8 mouse cellular contexts compared by ENCODE assay signal in the genomic region with DNA sequence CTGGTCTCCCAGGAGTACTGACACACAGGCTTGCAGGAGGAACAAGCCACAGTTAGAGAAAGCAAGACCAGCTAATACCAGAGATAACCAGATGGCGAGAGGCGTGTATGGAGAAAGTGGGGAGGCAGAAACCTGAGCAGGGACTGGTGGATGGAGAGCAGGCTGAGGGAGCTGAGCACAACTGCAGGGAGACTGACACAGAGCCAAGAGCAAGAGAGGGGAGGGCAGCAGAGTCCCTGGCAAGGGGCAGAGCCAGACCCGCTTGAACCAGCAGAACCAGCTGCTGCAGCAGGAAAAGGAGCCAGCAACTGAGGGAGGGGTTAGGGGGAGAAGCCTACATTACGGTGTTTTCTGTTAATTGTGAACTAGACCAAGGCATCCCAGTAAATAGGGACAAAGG. TPM values are rescaled to one million over a fixed set of nuclear protein-coding genes. Genes with fewer than 3 reads are reported as not detected.
A peak's percentile ranks its signal among the peaks of the same experiment; 100 is the strongest.
DNase-seq lines count a peak whose midpoint lies in the region; ATAC-seq and TF ChIP-seq lines count a peak whose summit lies in the region.

No protein-coding gene starts in this region.

- peaks cover under 1% of the 10 kb centered on the region; the same call in 1 of the 2 replicates for H3K4me1 ChIP-seq in hindbrain, postnatal 0 days (ENCODE audit: insufficient read depth, low read length)
- no peaks in the 10 kb centered on the region for H3K4me1 ChIP-seq in limb, embryonic 11.5 days (ENCODE audit: control insufficient read depth, insufficient read depth, low read length)
- H3K4me1 ChIP-seq in stomach, embryonic 14.5 days (ENCODE audit: control insufficient read depth, insufficient read depth, low read length) = no peaks in the 10 kb centered on the region; the same call in 1 of the 2 replicates

- intact Hi-C loops in heart, postnatal 36 days (cut with DNase I) = loop anchor here (10.0 kb wide), 3 partner anchors 198 to 348 kb away; partner anchors contain the start of gene Mtf2

- WGBS in hindbrain, postnatal 0 days = 33% methylated on average over 4 of the region's 4 CpGs
- WGBS in limb, embryonic 11.5 days = 35% methylated on average over 4 of the region's 4 CpGs
- WGBS in stomach, embryonic 14.5 days = 30% methylated on average over 4 of the region's 4 CpGs

- H3K9me3 ChIP-seq in hindbrain, postnatal 0 days (ENCODE audit: low read length) = no peaks in the 10 kb centered on the region
- H3K9me3 ChIP-seq in limb, embryonic 11.5 days (ENCODE audit: control insufficient read depth, low read length) = no peaks in the 10 kb centered on the region
- H3K9me3 ChIP-seq in stomach, embryonic 14.5 days (ENCODE audit: control insufficient read depth, low read depth, low read length) = no peaks in the 10 kb centered on the region

- H3K4me2 ChIP-seq in hindbrain, postnatal 0 days (ENCODE audit: low read depth, low read length) = peak overlapping the region; percentile 23; the same call in 1 of the 2 replicates
- no peak overlapping the region for H3K4me2 ChIP-seq in limb, embryonic 11.5 days (ENCODE audit: low read depth, severe bottlenecking)
- H3K4me2 ChIP-seq in stomach, embryonic 14.5 days (replicated peaks; ENCODE audit: low read depth, low read length) = no peak overlapping the region

- H3K36me3 ChIP-seq in hindbrain, postnatal 0 days (ENCODE audit: insufficient read depth, low read length) = no peaks in the 10 kb centered on the region
- no peaks in the 10 kb centered on the region for H3K36me3 ChIP-seq in limb, embryonic 11.5 days (ENCODE audit: control insufficient read depth, insufficient read depth, low read length)
- H3K36me3 ChIP-seq in stomach, embryonic 14.5 days (ENCODE audit: control insufficient read depth, insufficient read depth, low read length) = no peaks in the 10 kb centered on the region

- no peak overlapping the region for H3K9ac ChIP-seq in hindbrain, postnatal 0 days (replicated peaks; ENCODE audit: low read length)
- 0 out of 2 replicates have a peak overlapping the region, but pooled peaks have one; percentile 12 for H3K9ac ChIP-seq in limb, embryonic 11.5 days (ENCODE audit: low read length)
- H3K9ac ChIP-seq in stomach, embryonic 14.5 days (replicated peaks; ENCODE audit: low read depth, low read length) = no peak overlapping the region

- DNase-seq in embryo, embryonic 11 days = peak; percentile 7
- DNase-seq in embryo, embryonic 10.5 days (ENCODE audit: low spot score) = no peak
- peak; percentile 30 to 49 for DNase-seq in spleen, postnatal 36 days (ENCODE audit: low spot score in 2 of 2)
- no peak for DNase-seq in spleen, adult 18-20 months
- DNase-seq in hindbrain, postnatal 0 days (ENCODE audit: low spot score) = peak; percentile 67
- no peak for DNase-seq in limb, embryonic 11.5 days (ENCODE audit: low spot score)
- no peak for DNase-seq in heart, postnatal 36 days

- ATAC-seq in hindbrain, postnatal 0 days = peak; percentile 97
- no peak for ATAC-seq in limb, embryonic 11.5 days (ENCODE audit: insufficient number of reproducible peaks, low FRiP score, low TSS enrichment, low read depth)
- ATAC-seq in stomach, embryonic 14.5 days (ENCODE audit: insufficient number of reproducible peaks, insufficient read depth, low FRiP score, low read depth) = peak; percentile 74; the same call in 1 of the 2 replicates

- no peak overlapping the region for H3K4me3 ChIP-seq in hindbrain, postnatal 0 days (ENCODE audit: low read length)
- H3K4me3 ChIP-seq in limb, embryonic 11.5 days (ENCODE audit: low read depth, low read length) = no peak overlapping the region
- H3K4me3 ChIP-seq in stomach, embryonic 14.5 days (ENCODE audit: low read depth, low read length) = no peak overlapping the region

- peak overlapping the region; percentile 65; the same call in 1 of the 2 replicates for H3K27ac ChIP-seq in hindbrain, postnatal 0 days
- H3K27ac ChIP-seq in limb, embryonic 11.5 days (replicated peaks; ENCODE audit: low read depth, low read length) = no peak overlapping the region
- no peak overlapping the region for H3K27ac ChIP-seq in stomach, embryonic 14.5 days (ENCODE audit: low read length)

- H3K27me3 ChIP-seq in hindbrain, postnatal 0 days (ENCODE audit: insufficient read depth, low read length) = no peaks in the 10 kb centered on the region
- no peaks in the 10 kb centered on the region for H3K27me3 ChIP-seq in limb, embryonic 11.5 days (ENCODE audit: control insufficient read depth, insufficient read depth, low read length)
- no peaks in the 10 kb centered on the region for H3K27me3 ChIP-seq in stomach, embryonic 14.5 days (ENCODE audit: control insufficient read depth, insufficient read depth, low read length)

- no peak for TF ChIP-seq CTCF in hindbrain, postnatal 0 days (IDR thresholded peaks at IDR 0.05; ENCODE audit: low read depth)

RNA-seq across cellular contexts. Expression of gene Dr1, which starts 6.0 kb away (rescaled TPM):
- 31.8 and 39.4 TPM in 2 replicates for total RNA-seq in hindbrain, postnatal 0 days (2014; rRNA removed)
- 39.7 and 39.9 TPM in 2 replicates for polyA plus RNA-seq in hindbrain, postnatal 0 days (2015; fragmentation: Nextera tagmentation; extraction: Ambion mirVana)
- 53.0 and 58.0 TPM in 2 replicates for polyA plus RNA-seq in limb, embryonic 11.5 days (2014; fragmentation: Nextera tagmentation; extraction: Ambion mirVana)
- polyA plus RNA-seq in stomach, embryonic 14.5 days (2014; fragmentation: Nextera tagmentation; extraction: Ambion mirVana) = 39.0 and 42.8 TPM in 2 replicates
- 10 to 100 TPM; 20.0 to 21.1 TPM for total RNA-seq in heart, postnatal 36 days (2021)

RNA-seq across cellular contexts. Expression of gene Pigg, which starts 49.7 kb away (rescaled TPM):
- 4.9 and 7.2 TPM in 2 replicates for total RNA-seq in hindbrain, postnatal 0 days (2014; rRNA removed)
- 2.2 and 2.5 TPM in 2 replicates for polyA plus RNA-seq in hindbrain, postnatal 0 days (2015; fragmentation: Nextera tagmentation; extraction: Ambion mirVana)
- polyA plus RNA-seq in limb, embryonic 11.5 days (2014; fragmentation: Nextera tagmentation; extraction: Ambion mirVana) = 3.1 and 3.6 TPM in 2 replicates
- 3.1 and 3.8 TPM in 2 replicates for polyA plus RNA-seq in stomach, embryonic 14.5 days (2014; fragmentation: Nextera tagmentation; extraction: Ambion mirVana)
- total RNA-seq in heart, postnatal 36 days (2021) = 1 to 10 TPM; 10.0 TPM

Comparison
In these comparisons a context has a peak if more than half of its experiments do, and no peak if none do; other contexts are left out.
1. DNase-seq: peak in embryo, embryonic 11 days (single experiment), spleen, postnatal 36 days (2 of 2) and hindbrain, postnatal 0 days (single experiment); none in embryo, embryonic 10.5 days (single experiment), spleen, adult 18-20 months (0 of 2), limb, embryonic 11.5 days (single experiment) and heart, postnatal 36 days (0 of 2).